Mouse (Mus musculus) limb, embryonic 14.5 days (tissue): ENCODE measurements at regions not wholly inside any gene's neighbourhood (a gene's known extent, or its start where the extent isn't known, plus 50 kb on each side); places are given as distances from the start of the nearest gene placed in this dataset.

Source experiments
- ATAC-seq: fragments of 200-750 bp; cut with Nextera tagmentation; 2 replicates; pipeline ENCODE4 v1.8.0; 2017; ENCODE audit warnings: low read depth, moderate number of reproducible peaks, moderate TSS enrichment; ENCODE audit not compliant: low FRiP score
- DNase-seq: peaks from one replicate; pipeline ENCODE4 v3.0.0-alpha.2; 2015; ENCODE audit warnings: low spot score
- H3K27ac ChIP-seq: fragments of 300-500 bp; sonication (generic); replicated peaks from 2 replicates; pipeline ENCODE4 v1.5.1; 2014; ENCODE audit warnings: low read depth, mild to moderate bottlenecking, low read length, moderate library complexity, mixed read lengths
- H3K27me3 ChIP-seq: fragments of 300-500 bp; sonication (generic); 2 replicates; pipeline ENCODE4 v1.6.1; 2014; ENCODE audit warnings: low read length, mixed read lengths; ENCODE audit not compliant: control insufficient read depth, insufficient read depth
- H3K36me3 ChIP-seq: fragments of 300-500 bp; sonication (generic); 2 replicates; pipeline ENCODE4 v1.6.1; 2014; ENCODE audit warnings: mild to moderate bottlenecking, low read length, moderate library complexity, mixed read lengths; ENCODE audit not compliant: control insufficient read depth, insufficient read depth
- H3K4me1 ChIP-seq: fragments of 300-500 bp; sonication (generic); 2 replicates; pipeline ENCODE4 v1.6.1; 2014; ENCODE audit warnings: antibody characterized with exemption, low read length, mixed read lengths; ENCODE audit not compliant: control insufficient read depth, insufficient read depth
- H3K4me2 ChIP-seq: fragments of 300-500 bp; sonication (generic); replicated peaks from 2 replicates; pipeline ENCODE4 v1.6.1; 2014; ENCODE audit warnings: low read depth, mild to moderate bottlenecking, low read length, moderate library complexity; ENCODE audit not compliant: severe bottlenecking
- H3K4me3 ChIP-seq: fragments of 300-500 bp; sonication (generic); replicated peaks from 2 replicates; pipeline ENCODE4 v1.5.1; 2014; ENCODE audit warnings: low read length
- H3K9ac ChIP-seq: fragments of 300-500 bp; sonication (generic); 2 replicates; pipeline ENCODE4 v1.6.1; 2014; ENCODE audit warnings: mild to moderate bottlenecking, low read depth, low read length, moderate library complexity; ENCODE audit not compliant: severe bottlenecking
- H3K9me3 ChIP-seq: fragments of 300-500 bp; sonication (generic); 2 replicates; pipeline ENCODE4 v1.6.1; 2016; ENCODE audit warnings: low read length; ENCODE audit not compliant: control insufficient read depth
- POLR2A ChIP-seq: fragments of 200-500 bp; IDR thresholded peaks from 2 replicates; pipeline ENCODE4 v1.8.0; 2012; ENCODE audit warnings: inconsistent platforms, mild to moderate bottlenecking, moderate library complexity, borderline replicate concordance; ENCODE audit not compliant: insufficient read depth, insufficient read length; ENCODE audit errors: extremely low read depth
- WGBS: fragments of 180-500 bp; shearing (Covaris S2); extraction: QIAGEN DNeasy Blood & Tissue Kit; methylation state at CpG from one replicate; pipeline ENCODE4 v1.1.7; 2014; 5-methylcytosine and 5-hydroxymethylcytosine counted together

DNA sequence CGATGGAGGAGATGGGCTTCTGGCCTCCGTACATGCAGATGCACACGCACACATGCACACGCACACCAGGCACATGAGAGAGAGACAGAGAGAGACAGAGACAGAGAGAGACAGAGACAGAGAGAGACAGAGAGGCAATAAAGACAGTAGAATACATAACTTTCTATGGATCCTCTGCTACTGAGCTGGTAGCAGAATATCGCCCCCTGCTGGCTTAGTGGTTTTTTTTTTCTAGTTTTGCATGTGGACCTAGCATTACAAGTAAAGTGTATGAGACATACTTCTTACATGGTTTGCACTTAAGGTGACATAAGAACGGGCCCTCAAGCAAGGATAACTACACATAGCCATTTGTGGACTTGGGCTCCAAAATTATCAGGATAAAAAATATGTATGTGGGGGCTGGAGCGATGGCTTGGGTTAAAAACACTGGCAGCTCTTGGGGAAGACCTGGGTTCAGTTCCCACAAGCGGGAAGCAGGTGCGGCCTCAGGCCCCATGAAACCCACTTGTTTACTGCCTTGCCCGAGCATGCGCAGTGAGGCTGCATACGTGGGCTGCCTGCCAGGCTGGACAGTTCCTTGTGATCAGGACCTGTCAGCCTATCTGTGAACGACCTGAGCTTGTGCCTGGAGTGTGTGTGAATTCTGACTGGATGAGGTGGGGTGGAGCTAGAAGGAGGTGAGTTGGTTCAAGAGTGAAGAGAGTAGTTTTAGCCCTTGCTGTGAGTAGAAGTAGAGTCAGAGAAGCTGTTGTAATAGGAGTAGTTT, 79.3 kb downstream of the Gpr65 start:
- DNase-seq = peak; percentile 49
- no peaks in the 10 kb centered on the region for H3K27me3 ChIP-seq
- H3K4me1 ChIP-seq = no peaks in the 10 kb centered on the region
- 65% methylated on average over 13 of the region's 13 CpGs for WGBS
- H3K36me3 ChIP-seq = no peaks in the 10 kb centered on the region
- H3K4me2 ChIP-seq = no peak overlapping the region
- no peak for TF ChIP-seq POLR2A
- H3K9ac ChIP-seq = no peak overlapping the region
- no peak overlapping the region for H3K27ac ChIP-seq
- no peak overlapping the region for H3K4me3 ChIP-seq
- no peak for ATAC-seq
- H3K9me3 ChIP-seq = no peaks in the 10 kb centered on the region

DNA sequence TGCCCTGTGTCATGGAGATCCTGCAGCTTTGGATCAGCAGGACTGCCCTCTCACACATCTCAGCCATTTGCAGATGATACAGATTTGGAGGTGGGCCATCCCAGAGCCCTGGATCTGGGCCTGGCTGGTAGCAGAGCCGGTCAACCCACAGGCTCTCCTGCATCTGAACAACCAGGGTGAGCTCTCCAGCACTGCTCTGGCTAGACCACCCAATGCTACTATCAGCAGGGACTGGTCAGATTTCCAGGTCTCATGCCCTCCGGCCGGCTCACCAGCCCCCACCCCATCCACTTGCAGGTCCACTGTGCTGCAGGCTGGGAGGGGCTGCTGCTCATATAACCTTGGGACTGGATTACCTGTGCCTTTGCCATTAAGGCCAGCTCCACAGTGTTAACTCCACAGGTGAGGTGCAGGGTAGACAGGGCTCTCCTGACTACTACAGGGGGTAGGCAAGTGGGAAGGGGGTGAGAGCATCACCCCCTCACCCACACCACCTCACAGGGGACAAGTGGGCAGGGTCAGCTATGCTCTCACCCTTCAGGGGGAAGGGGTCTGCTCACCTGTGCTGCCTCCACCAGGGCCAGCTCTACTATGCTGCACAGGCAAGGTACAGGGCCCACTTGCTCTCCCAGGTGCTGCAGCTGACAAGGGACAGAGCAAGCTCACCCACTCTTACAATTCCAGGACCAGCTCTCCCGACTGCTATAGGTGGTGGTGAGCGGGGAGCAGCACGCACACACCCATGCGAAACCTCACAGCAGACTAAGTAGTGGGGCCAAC, 81.6 kb downstream of the Gpr65 start:
- H3K27me3 ChIP-seq = no peaks in the 10 kb centered on the region
- DNase-seq (no peak), ATAC-seq (no peak)
- H3K9me3 ChIP-seq = no peaks in the 10 kb centered on the region
- no peak overlapping the region for H3K4me2 ChIP-seq
- no peaks in the 10 kb centered on the region for H3K36me3 ChIP-seq
- H3K4me3 ChIP-seq = no peak overlapping the region
- TF ChIP-seq POLR2A = no peak
- H3K27ac ChIP-seq = no peak overlapping the region
- 91% methylated on average over 7 of the region's 7 CpGs for WGBS
- no peaks in the 10 kb centered on the region for H3K4me1 ChIP-seq
- no peak overlapping the region for H3K9ac ChIP-seq

DNA sequence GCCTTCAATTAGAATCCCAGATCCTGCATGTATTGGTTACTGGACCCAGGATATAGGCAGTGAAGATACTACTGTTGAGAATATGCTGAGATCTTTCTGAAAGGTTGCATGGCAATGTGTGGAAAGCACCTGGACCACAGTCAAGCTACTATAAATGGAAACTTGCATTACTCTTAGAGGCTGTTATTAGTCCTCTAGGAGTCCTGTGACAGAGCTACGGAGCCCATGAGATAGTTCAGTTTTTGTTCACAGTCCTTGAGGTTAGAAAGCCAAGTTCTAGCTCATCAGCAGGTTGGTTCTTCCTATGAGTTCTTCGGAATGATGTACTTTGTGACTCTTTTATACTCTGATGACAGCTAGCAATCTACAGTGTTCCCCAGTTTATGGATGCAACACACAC, 84.0 kb downstream of the Gpr65 start:
- Histone ChIP-seq H3K4me1 (no peaks in the 10 kb centered on the region), H3K27me3 (no peaks in the 10 kb centered on the region), H3K4me2 (no peak overlapping the region), H3K9me3 (no peaks in the 10 kb centered on the region), H3K36me3 (no peaks in the 10 kb centered on the region), H3K4me3 (no peak overlapping the region), H3K9ac (no peak overlapping the region), H3K27ac (no peak overlapping the region)
- WGBS = 86% methylated on average over 2 of the region's 2 CpGs
- no peak for ATAC-seq
- no peak for DNase-seq
- no peak for TF ChIP-seq POLR2A

DNA sequence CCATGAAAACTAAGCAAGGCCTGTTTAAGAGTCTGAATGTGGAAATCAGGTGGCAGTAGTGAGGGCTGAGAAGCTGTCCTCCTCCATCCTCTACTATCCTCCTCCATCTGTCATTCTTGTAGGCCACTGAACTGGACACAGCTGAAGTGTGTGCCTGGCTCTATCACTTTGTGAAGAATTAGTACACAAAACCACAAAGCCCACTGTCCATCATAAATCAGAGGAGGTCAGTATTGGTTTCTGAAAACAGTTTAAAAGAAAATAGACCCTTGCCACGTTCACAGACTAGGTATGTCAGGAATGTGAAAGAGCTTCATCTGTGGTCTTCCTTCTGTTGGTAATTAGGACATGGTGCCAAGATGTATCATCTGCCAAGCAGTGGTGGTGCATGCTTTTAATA, 86.1 kb downstream of the Gpr65 start:
- DNase-seq (no peak), ATAC-seq (no peak)
- Histone ChIP-seq H3K4me3 (no peak overlapping the region), H3K9ac (no peak overlapping the region), H3K27ac (no peak overlapping the region), H3K27me3 (no peaks in the 10 kb centered on the region), H3K4me2 (no peak overlapping the region), H3K36me3 (no peaks in the 10 kb centered on the region), H3K9me3 (no peaks in the 10 kb centered on the region), H3K4me1 (no peaks in the 10 kb centered on the region)
- TF ChIP-seq POLR2A = no peak
- 76% methylated on average over 1 of the region's 1 CpGs for WGBS

DNA sequence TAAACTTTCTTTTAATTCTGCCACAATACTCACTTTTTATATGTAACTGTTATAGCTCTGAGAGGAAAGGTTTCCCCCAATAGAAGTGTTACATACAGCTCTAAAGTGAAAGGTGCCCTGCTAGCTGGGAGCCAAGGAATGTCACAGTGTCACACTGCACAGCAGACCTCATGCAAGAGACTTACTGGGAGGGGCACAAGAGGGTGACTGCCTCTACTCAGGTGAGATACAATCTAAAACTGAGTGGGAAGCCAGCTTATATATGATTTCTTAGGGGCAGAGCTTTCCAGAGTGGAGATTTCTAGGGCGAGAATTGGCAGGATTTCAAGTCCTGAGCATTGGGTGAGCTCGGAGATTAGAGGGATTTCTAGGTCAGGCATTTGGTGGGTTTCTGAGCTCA, 99.1 kb downstream of the Gpr65 start:
- Histone ChIP-seq H3K4me3 (no peak overlapping the region), H3K4me2 (no peak overlapping the region), H3K27me3 (no peaks in the 10 kb centered on the region), H3K27ac (no peak overlapping the region), H3K36me3 (no peaks in the 10 kb centered on the region), H3K4me1 (no peaks in the 10 kb centered on the region), H3K9me3 (no peaks in the 10 kb centered on the region), H3K9ac (no peak overlapping the region)
- no peak for ATAC-seq
- TF ChIP-seq POLR2A = no peak
- WGBS = 66% methylated on average over 2 of the region's 2 CpGs
- no peak for DNase-seq
